Mouse (Mus musculus): Measurements from ENCODE around the gene Fcho1.

Gene Fcho1

DNA sequence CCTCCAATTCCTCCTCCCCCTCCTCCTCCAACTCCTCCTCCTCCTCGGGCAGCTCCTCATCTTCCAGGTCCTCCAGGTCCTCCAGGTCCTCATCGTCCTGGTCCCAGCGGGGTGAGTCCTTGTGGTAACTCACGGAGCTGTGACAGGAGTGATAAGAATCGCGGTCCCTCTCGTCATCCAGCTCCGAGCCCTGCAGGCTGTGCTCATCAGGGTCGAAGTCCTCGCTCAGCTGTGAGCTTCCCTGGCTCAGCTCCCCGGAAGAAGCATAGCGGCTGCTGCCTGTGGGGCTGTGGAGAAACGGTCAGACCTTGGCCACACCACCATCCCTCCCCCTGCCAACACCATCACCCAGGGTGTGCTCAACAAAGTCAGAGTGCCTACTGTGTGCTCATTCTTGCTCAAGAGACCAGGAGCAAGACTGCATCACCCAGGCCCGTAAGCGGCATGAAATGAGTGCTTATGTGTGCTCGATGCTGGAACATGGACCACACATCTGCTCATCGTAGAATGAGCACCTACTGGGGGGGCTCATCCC is 66.9 kb downstream of the Fcho1 start:
- no peak for DNase-seq
